Mouse (Mus musculus): ENCODE results near the gene Ccnt1. TPM values are rescaled to one million over a fixed set of nuclear protein-coding genes. Genes with fewer than 3 reads are reported as not detected.
A peak's percentile ranks its signal among the peaks of the same experiment; 100 is the strongest.
"Not testable (repeated sequence)": the region's sequence is repeated elsewhere in the genome, so short reads cannot be mapped to it uniquely, and the experiment has no call there.

Gene Ccnt1
- polyA plus RNA-seq, 1 experiment: 66.8 TPM

- peaks cover 3% of the 10 kb centered on the region for H3K4me1 ChIP-seq (ENCODE audit: control insufficient read depth, insufficient read depth, low read length)
- H3K9ac ChIP-seq (ENCODE audit: low read depth, poor library complexity, severe bottlenecking): no peak overlapping the region
- H3K36me3 ChIP-seq (ENCODE audit: control insufficient read depth, insufficient read depth, low read length, poor library complexity, severe bottlenecking): no peaks in the 10 kb centered on the region
- no peaks in the 10 kb centered on the region for H3K9me3 ChIP-seq (replicated peaks; ENCODE audit: control insufficient read depth, insufficient read depth, low read length, poor library complexity, severe bottlenecking)
- no peak for TF ChIP-seq CTCF (IDR thresholded peaks at IDR 0.05; ENCODE audit: low read depth, low read length)
- no peak for TF ChIP-seq EP300 (IDR thresholded peaks at IDR 0.05; ENCODE audit: insufficient read depth, low read depth, low read length)
- TF ChIP-seq POLR2A (IDR thresholded peaks at IDR 0.05; ENCODE audit: insufficient read depth, low read length): no peak
- no peak overlapping the region for H3K4me3 ChIP-seq (ENCODE audit: low read depth, low read length)
- H3K27me3 ChIP-seq (ENCODE audit: control insufficient read depth, insufficient read depth, low read length, poor library complexity, severe bottlenecking): no peaks in the 10 kb centered on the region
- H3K27ac ChIP-seq (ENCODE audit: insufficient read depth, low read length): no peak overlapping the region
Measured at GRCm38 (mm10) chr15:98589640-98590336, 19.1 kb upstream of the Ccnt1 start.

GRCm38 (mm10) chr15:98587751-98588150, 17.0 kb upstream of the Ccnt1 start:
- no peak for TF ChIP-seq POLR2A (IDR thresholded peaks at IDR 0.05; ENCODE audit: insufficient read depth, low read length)
- no peak for TF ChIP-seq CTCF (IDR thresholded peaks at IDR 0.05; ENCODE audit: low read depth, low read length)
- TF ChIP-seq EP300 (IDR thresholded peaks at IDR 0.05; ENCODE audit: insufficient read depth, low read depth, low read length): no peak
- H3K4me1 ChIP-seq (ENCODE audit: control insufficient read depth, insufficient read depth, low read length): peaks cover 2% of the 10 kb centered on the region
- no peak overlapping the region for H3K27ac ChIP-seq (ENCODE audit: insufficient read depth, low read length)
- H3K36me3 ChIP-seq (ENCODE audit: control insufficient read depth, insufficient read depth, low read length, poor library complexity, severe bottlenecking): no peaks in the 10 kb centered on the region
- no peak overlapping the region for H3K9ac ChIP-seq (ENCODE audit: low read depth, poor library complexity, severe bottlenecking)
- H3K9me3 ChIP-seq (replicated peaks; ENCODE audit: control insufficient read depth, insufficient read depth, low read length, poor library complexity, severe bottlenecking): no peaks in the 10 kb centered on the region
- H3K4me3 ChIP-seq (ENCODE audit: low read depth, low read length): no peak overlapping the region
- H3K27me3 ChIP-seq (ENCODE audit: control insufficient read depth, insufficient read depth, low read length, poor library complexity, severe bottlenecking): no peaks in the 10 kb centered on the region

DNA sequence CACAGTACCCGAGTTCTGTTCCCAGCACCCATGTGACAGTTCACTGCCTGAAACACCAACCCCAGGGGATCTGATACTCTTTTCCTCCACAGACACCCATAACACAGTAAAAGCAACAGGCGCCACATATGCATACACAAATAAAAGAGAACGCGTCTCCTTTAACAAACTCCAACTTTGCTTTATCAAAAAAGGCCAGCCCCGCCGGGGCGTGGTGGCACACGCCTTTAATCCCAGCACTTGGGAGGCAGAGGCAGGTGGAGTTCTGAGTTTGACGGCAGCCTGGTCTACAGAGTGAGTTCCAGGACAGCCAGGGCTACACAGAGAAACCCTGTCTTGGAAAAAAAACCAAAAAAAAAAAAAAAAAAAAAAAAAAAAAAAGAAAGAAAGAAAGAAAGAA, 15.4 kb upstream of the Ccnt1 start:
- not testable (repeated sequence) for H3K36me3 ChIP-seq (ENCODE audit: control insufficient read depth, insufficient read depth, low read length, poor library complexity, severe bottlenecking); H3K9ac ChIP-seq (ENCODE audit: low read depth, poor library complexity, severe bottlenecking); H3K27me3 ChIP-seq (ENCODE audit: control insufficient read depth, insufficient read depth, low read length, poor library complexity, severe bottlenecking); H3K4me1 ChIP-seq (ENCODE audit: control insufficient read depth, insufficient read depth, low read length); H3K9me3 ChIP-seq (replicated peaks; ENCODE audit: control insufficient read depth, insufficient read depth, low read length, poor library complexity, severe bottlenecking)
- Histone ChIP-seq H3K4me3 (ENCODE audit: low read depth, low read length) (peak overlapping the region; percentile 15; the same call in 1 of the 2 replicates), H3K27ac (ENCODE audit: insufficient read depth, low read length) (peak overlapping the region; percentile 76; the same call in 1 of the 2 replicates)

GRCm38 (mm10) chr15:98585421-98585820, 14.7 kb upstream of the Ccnt1 start:
- H3K27ac ChIP-seq (ENCODE audit: insufficient read depth, low read length): peak overlapping the region; percentile 76
- H3K9me3 ChIP-seq (replicated peaks; ENCODE audit: control insufficient read depth, insufficient read depth, low read length, poor library complexity, severe bottlenecking): no peaks in the 10 kb centered on the region
- no peaks in the 10 kb centered on the region for H3K36me3 ChIP-seq (ENCODE audit: control insufficient read depth, insufficient read depth, low read length, poor library complexity, severe bottlenecking)
- H3K9ac ChIP-seq (ENCODE audit: low read depth, poor library complexity, severe bottlenecking): peak overlapping the region; percentile 35; the same call in 1 of the 2 replicates
- TF ChIP-seq POLR2A (IDR thresholded peaks at IDR 0.05; ENCODE audit: insufficient read depth, low read length) (no peak), EP300 (IDR thresholded peaks at IDR 0.05; ENCODE audit: insufficient read depth, low read depth, low read length) (0 out of 2 replicates have a peak, but pooled peaks have one; percentile 54), CTCF (IDR thresholded peaks at IDR 0.05; ENCODE audit: low read depth, low read length) (no peak)
- peak overlapping the region; percentile 15 for H3K4me3 ChIP-seq (ENCODE audit: low read depth, low read length)
- peaks cover 2% of the 10 kb centered on the region for H3K4me1 ChIP-seq (ENCODE audit: control insufficient read depth, insufficient read depth, low read length)
- no peaks in the 10 kb centered on the region for H3K27me3 ChIP-seq (ENCODE audit: control insufficient read depth, insufficient read depth, low read length, poor library complexity, severe bottlenecking)

GRCm38 (mm10) chr15:98582996-98583395, 12.3 kb upstream of the Ccnt1 start:
- Histone ChIP-seq H3K9ac (ENCODE audit: low read depth, poor library complexity, severe bottlenecking) (no peak overlapping the region), H3K27ac (ENCODE audit: insufficient read depth, low read length) (no peak overlapping the region), H3K4me1 (ENCODE audit: control insufficient read depth, insufficient read depth, low read length) (peaks cover 2% of the 10 kb centered on the region), H3K9me3 (replicated peaks; ENCODE audit: control insufficient read depth, insufficient read depth, low read length, poor library complexity, severe bottlenecking) (no peaks in the 10 kb centered on the region), H3K27me3 (ENCODE audit: control insufficient read depth, insufficient read depth, low read length, poor library complexity, severe bottlenecking) (no peaks in the 10 kb centered on the region), H3K4me3 (ENCODE audit: low read depth, low read length) (no peak overlapping the region), H3K36me3 (ENCODE audit: control insufficient read depth, insufficient read depth, low read length, poor library complexity, severe bottlenecking) (no peaks in the 10 kb centered on the region)
- TF ChIP-seq EP300 (IDR thresholded peaks at IDR 0.05; ENCODE audit: insufficient read depth, low read depth, low read length) (no peak), POLR2A (IDR thresholded peaks at IDR 0.05; ENCODE audit: insufficient read depth, low read length) (no peak), CTCF (IDR thresholded peaks at IDR 0.05; ENCODE audit: low read depth, low read length) (no peak)

GRCm38 (mm10) chr15:98582410-98582809, 11.7 kb upstream of the Ccnt1 start:
- H3K4me1 ChIP-seq (ENCODE audit: control insufficient read depth, insufficient read depth, low read length): peaks cover 2% of the 10 kb centered on the region
- H3K9me3 ChIP-seq (replicated peaks; ENCODE audit: control insufficient read depth, insufficient read depth, low read length, poor library complexity, severe bottlenecking): no peaks in the 10 kb centered on the region
- H3K4me3 ChIP-seq (ENCODE audit: low read depth, low read length): no peak overlapping the region
- H3K27ac ChIP-seq (ENCODE audit: insufficient read depth, low read length): no peak overlapping the region
- H3K9ac ChIP-seq (ENCODE audit: low read depth, poor library complexity, severe bottlenecking): no peak overlapping the region
- TF ChIP-seq POLR2A (IDR thresholded peaks at IDR 0.05; ENCODE audit: insufficient read depth, low read length) (no peak), EP300 (IDR thresholded peaks at IDR 0.05; ENCODE audit: insufficient read depth, low read depth, low read length) (no peak), CTCF (IDR thresholded peaks at IDR 0.05; ENCODE audit: low read depth, low read length) (no peak)
- no peaks in the 10 kb centered on the region for H3K27me3 ChIP-seq (ENCODE audit: control insufficient read depth, insufficient read depth, low read length, poor library complexity, severe bottlenecking)
- H3K36me3 ChIP-seq (ENCODE audit: control insufficient read depth, insufficient read depth, low read length, poor library complexity, severe bottlenecking): no peaks in the 10 kb centered on the region

Data from ES-Bruce4 (cell line).